Mouse (Mus musculus) thymus, adult 2 months (tissue): ENCODE results near the gene Xpr1.

ENCODE experiments used
- CTCF ChIP-seq: fragments of 200-500 bp; IDR thresholded peaks from 2 replicates; pipeline ENCODE4 v1.5.1; 2012; ENCODE audit warnings: mild to moderate bottlenecking, control low read depth, low read length, moderate library complexity, borderline replicate concordance; ENCODE audit not compliant: control insufficient read depth, poor library complexity, insufficient read depth; ENCODE audit errors: extremely low read depth
- POLR2A ChIP-seq: fragments of 200-500 bp; IDR thresholded peaks from 2 replicates; pipeline ENCODE4 v1.6.1; 2012; ENCODE audit warnings: mild to moderate bottlenecking, low read length, control low read depth, moderate library complexity; ENCODE audit not compliant: control insufficient read depth, poor library complexity, insufficient read depth; ENCODE audit errors: extremely low read depth

GRCm38 (mm10) chr1:155275793-155276192, 141.4 kb downstream of the Xpr1 start:
- TF ChIP-seq CTCF (no peak), POLR2A (no peak)
